Mouse (Mus musculus): ENCODE data around the gene Pomt2. TPM values are rescaled to one million over a fixed set of nuclear protein-coding genes. Genes with fewer than 3 reads are reported as not detected.

Pomt2 gene
- polyA plus RNA-seq, 1 experiment from 2014 or later, result 6.2 TPM

GRCm38 (mm10) chr12:87076610-87077009 lies 71.2 kb downstream of the Pomt2 start:
- Histone ChIP-seq H3K4me2 (replicated peaks; ENCODE audit: low read depth) (no peak overlapping the region), H3K27ac (ENCODE audit: low read depth, low read length) (no peak overlapping the region), H3K9ac (ENCODE audit: low read depth, low read length) (no peak overlapping the region), H3K4me3 (ENCODE audit: low read depth, low read length) (no peak overlapping the region), H3K9me3 (ENCODE audit: control insufficient read depth) (no peaks in the 10 kb centered on the region), H3K4me1 (replicated peaks; ENCODE audit: control insufficient read depth, insufficient read depth, low read length) (no peaks in the 10 kb centered on the region), H3K36me3 (ENCODE audit: control insufficient read depth, insufficient read depth) (no peaks in the 10 kb centered on the region), H3K27me3 (replicated peaks; ENCODE audit: control insufficient read depth, insufficient read depth, low read length) (no peaks in the 10 kb centered on the region)
- TF ChIP-seq CTCF (IDR thresholded peaks at IDR 0.05; ENCODE audit: low read depth), result no peak
- no peak for ATAC-seq
- 89% methylated on average over 2 of the region's 2 CpGs for WGBS

- H3K27me3 ChIP-seq (replicated peaks; ENCODE audit: control insufficient read depth, insufficient read depth, low read length), result no peaks in the 10 kb centered on the region
- no peaks in the 10 kb centered on the region for H3K4me1 ChIP-seq (replicated peaks; ENCODE audit: control insufficient read depth, insufficient read depth, low read length)
- no peak overlapping the region for H3K4me3 ChIP-seq (ENCODE audit: low read depth, low read length)
- no peaks in the 10 kb centered on the region for H3K9me3 ChIP-seq (ENCODE audit: control insufficient read depth)
- H3K36me3 ChIP-seq (ENCODE audit: control insufficient read depth, insufficient read depth), result no peaks in the 10 kb centered on the region
- 65% methylated on average over 5 of the region's 5 CpGs for WGBS
- TF ChIP-seq CTCF (IDR thresholded peaks at IDR 0.05; ENCODE audit: low read depth), result no peak
- no peak overlapping the region for H3K4me2 ChIP-seq (replicated peaks; ENCODE audit: low read depth)
- no peak overlapping the region for H3K27ac ChIP-seq (ENCODE audit: low read depth, low read length)
- no peak overlapping the region for H3K9ac ChIP-seq (ENCODE audit: low read depth, low read length)
- no peak for ATAC-seq
These were observed 77.2 kb downstream of the Pomt2 start for GRCm38 (mm10) chr12:87070520-87070919.

GRCm38 (mm10) chr12:87066429-87066828 lies 81.3 kb downstream of the Pomt2 start:
- Histone ChIP-seq H3K9me3 (ENCODE audit: control insufficient read depth) (no peaks in the 10 kb centered on the region), H3K4me1 (replicated peaks; ENCODE audit: control insufficient read depth, insufficient read depth, low read length) (no peaks in the 10 kb centered on the region), H3K36me3 (ENCODE audit: control insufficient read depth, insufficient read depth) (no peaks in the 10 kb centered on the region), H3K4me3 (ENCODE audit: low read depth, low read length) (no peak overlapping the region), H3K4me2 (replicated peaks; ENCODE audit: low read depth) (no peak overlapping the region), H3K27ac (ENCODE audit: low read depth, low read length) (no peak overlapping the region), H3K9ac (ENCODE audit: low read depth, low read length) (no peak overlapping the region), H3K27me3 (replicated peaks; ENCODE audit: control insufficient read depth, insufficient read depth, low read length) (no peaks in the 10 kb centered on the region)
- ATAC-seq, result no peak
- WGBS, result 82% methylated on average over 5 of the region's 5 CpGs
- TF ChIP-seq CTCF (IDR thresholded peaks at IDR 0.05; ENCODE audit: low read depth), result no peak

GRCm38 (mm10) chr12:87065446-87065845 lies 82.3 kb downstream of the Pomt2 start:
- TF ChIP-seq CTCF (IDR thresholded peaks at IDR 0.05; ENCODE audit: low read depth), result no peak
- Histone ChIP-seq H3K9ac (ENCODE audit: low read depth, low read length) (no peak overlapping the region), H3K9me3 (ENCODE audit: control insufficient read depth) (no peaks in the 10 kb centered on the region), H3K36me3 (ENCODE audit: control insufficient read depth, insufficient read depth) (no peaks in the 10 kb centered on the region), H3K4me1 (replicated peaks; ENCODE audit: control insufficient read depth, insufficient read depth, low read length) (no peaks in the 10 kb centered on the region), H3K4me2 (replicated peaks; ENCODE audit: low read depth) (no peak overlapping the region), H3K4me3 (ENCODE audit: low read depth, low read length) (no peak overlapping the region), H3K27me3 (replicated peaks; ENCODE audit: control insufficient read depth, insufficient read depth, low read length) (no peaks in the 10 kb centered on the region), H3K27ac (ENCODE audit: low read depth, low read length) (no peak overlapping the region)
- WGBS, result 82% methylated on average over 11 of the region's 11 CpGs
- ATAC-seq, result no peak

- ATAC-seq, result no peak
- 59% methylated on average over 17 of the region's 17 CpGs for WGBS
These were observed 90.7 kb downstream of the Pomt2 start for GRCm38 (mm10) chr12:87057066-87057465.

More at GRCm38 (mm10) chr12:87057066-87057465, 90.7 kb downstream of the Pomt2 start:
- H3K4me2 ChIP-seq (replicated peaks; ENCODE audit: low read depth), result no peak overlapping the region
- H3K9ac ChIP-seq (ENCODE audit: low read depth, low read length), result no peak overlapping the region
- H3K36me3 ChIP-seq (ENCODE audit: control insufficient read depth, insufficient read depth), result no peaks in the 10 kb centered on the region
- TF ChIP-seq CTCF (IDR thresholded peaks at IDR 0.05; ENCODE audit: low read depth), result no peak
- no peaks in the 10 kb centered on the region for H3K4me1 ChIP-seq (replicated peaks; ENCODE audit: control insufficient read depth, insufficient read depth, low read length)
- H3K4me3 ChIP-seq (ENCODE audit: low read depth, low read length), result no peak overlapping the region
- no peaks in the 10 kb centered on the region for H3K9me3 ChIP-seq (ENCODE audit: control insufficient read depth)
- no peaks in the 10 kb centered on the region for H3K27me3 ChIP-seq (replicated peaks; ENCODE audit: control insufficient read depth, insufficient read depth, low read length)
- H3K27ac ChIP-seq (ENCODE audit: low read depth, low read length), result no peak overlapping the region

Other genes starting within 250 kb of the Pomt2 start
- gene Cipc, start 200.9 kb downstream of the Pomt2 start, polyA plus RNA-seq (2015; fragmentation: Nextera tagmentation; extraction: Ambion mirVana), result 3.2 and 3.8 TPM in 2 replicates
- gene Zdhhc22, start 157.5 kb downstream of the Pomt2 start, polyA plus RNA-seq (2015; fragmentation: Nextera tagmentation; extraction: Ambion mirVana), result 0.46 and 0.55 TPM in 2 replicates
- gene Tmem63c, start 126.6 kb downstream of the Pomt2 start, polyA plus RNA-seq (2015; fragmentation: Nextera tagmentation; extraction: Ambion mirVana), result 0.52 and 0.71 TPM in 2 replicates
- gene Ngb, start 45.4 kb downstream of the Pomt2 start, polyA plus RNA-seq (2015; fragmentation: Nextera tagmentation; extraction: Ambion mirVana), result 2.0 and 2.8 TPM in 2 replicates
- gene Gstz1, start 803 bp downstream of the Pomt2 start, polyA plus RNA-seq (2015; fragmentation: Nextera tagmentation; extraction: Ambion mirVana), result 58.8 and 62.4 TPM in 2 replicates
- 0.33 and 0.94 TPM in 2 replicates for gene Samd15, start 51.8 kb upstream of the Pomt2 start, polyA plus RNA-seq (2015; fragmentation: Nextera tagmentation; extraction: Ambion mirVana)
- gene Tmed8, start 52.5 kb upstream of the Pomt2 start, polyA plus RNA-seq (2015; fragmentation: Nextera tagmentation; extraction: Ambion mirVana), result 0.98 and 1.1 TPM in 2 replicates
- gene Noxred1, start 90.8 kb upstream of the Pomt2 start, polyA plus RNA-seq (2015; fragmentation: Nextera tagmentation; extraction: Ambion mirVana), result 0.14 and 0.21 TPM in 2 replicates
- 23.4 and 28.9 TPM in 2 replicates for gene Vipas39, start 118.3 kb upstream of the Pomt2 start, polyA plus RNA-seq (2015; fragmentation: Nextera tagmentation; extraction: Ambion mirVana)
- gene Ahsa1, start 118.5 kb upstream of the Pomt2 start, polyA plus RNA-seq (2015; fragmentation: Nextera tagmentation; extraction: Ambion mirVana), result 69.7 and 78.3 TPM in 2 replicates
- 0.23 and 0.55 TPM in 2 replicates for gene Ism2, start 151.7 kb upstream of the Pomt2 start, polyA plus RNA-seq (2015; fragmentation: Nextera tagmentation; extraction: Ambion mirVana)
- 186 and 199 TPM in 2 replicates for gene Sptlc2, start 240.4 kb upstream of the Pomt2 start, polyA plus RNA-seq (2015; fragmentation: Nextera tagmentation; extraction: Ambion mirVana)